Mouse (Mus musculus): ENCODE measurements at regions not wholly inside any gene's neighbourhood (a gene's known extent, or its start where the extent isn't known, plus 50 kb on each side); places are given as distances from the start of the nearest gene placed in this dataset.

- no peak for ATAC-seq (ENCODE audit: insufficient read depth, low read depth)
- no peaks in the 10 kb centered on the region for H3K4me1 ChIP-seq (ENCODE audit: control insufficient read depth, insufficient read depth)
- no peaks in the 10 kb centered on the region for H3K36me3 ChIP-seq (replicated peaks; ENCODE audit: control insufficient read depth, insufficient read depth, low read length)
- H3K27me3 ChIP-seq (ENCODE audit: control insufficient read depth, insufficient read depth, low read length), result no peaks in the 10 kb centered on the region
- H3K27ac ChIP-seq (ENCODE audit: low read depth), result no peak overlapping the region
- H3K9me3 ChIP-seq (replicated peaks; ENCODE audit: control insufficient read depth, low read length), result no peaks in the 10 kb centered on the region
- H3K9ac ChIP-seq (replicated peaks; ENCODE audit: low read depth, low read length), result no peak overlapping the region
- H3K4me2 ChIP-seq (ENCODE audit: low read depth, low read length), result no peak overlapping the region
- no peak for DNase-seq (ENCODE audit: low spot score)
- 78% methylated on average over 4 of the region's 4 CpGs for WGBS
- no peak for TF ChIP-seq CTCF (IDR thresholded peaks at IDR 0.05; ENCODE audit: low read depth)
- no peak overlapping the region for H3K4me3 ChIP-seq (ENCODE audit: low read depth, low read length)
Measured at GRCm38 (mm10) chr9:34143131-34143795, 342.4 kb upstream of the Kirrel3 start.

- H3K4me2 ChIP-seq (ENCODE audit: low read depth, low read length), result no peak overlapping the region
- no peaks in the 10 kb centered on the region for H3K36me3 ChIP-seq (replicated peaks; ENCODE audit: control insufficient read depth, insufficient read depth, low read length)
- no peak for DNase-seq (ENCODE audit: low spot score)
- ATAC-seq (ENCODE audit: insufficient read depth, low read depth), result no peak
- no peaks in the 10 kb centered on the region for H3K4me1 ChIP-seq (ENCODE audit: control insufficient read depth, insufficient read depth)
- no peak overlapping the region for H3K9ac ChIP-seq (replicated peaks; ENCODE audit: low read depth, low read length)
- no peak overlapping the region for H3K27ac ChIP-seq (ENCODE audit: low read depth)
- 59% methylated on average over 11 of the region's 11 CpGs for WGBS
- no peaks in the 10 kb centered on the region for H3K27me3 ChIP-seq (ENCODE audit: control insufficient read depth, insufficient read depth, low read length)
- H3K4me3 ChIP-seq (ENCODE audit: low read depth, low read length), result no peak overlapping the region
- no peak for TF ChIP-seq EP300 (IDR thresholded peaks at IDR 0.05; ENCODE audit: low read depth)
- no peak for TF ChIP-seq CTCF (IDR thresholded peaks at IDR 0.05; ENCODE audit: low read depth)
- H3K9me3 ChIP-seq (replicated peaks; ENCODE audit: control insufficient read depth, low read length), result no peaks in the 10 kb centered on the region
Measured at GRCm38 (mm10) chr9:34155240-34156019, 330.3 kb upstream of the Kirrel3 start.

GRCm38 (mm10) chr9:34156581-34156980 is 329.1 kb upstream of the Kirrel3 start:
- Histone ChIP-seq H3K4me3 (ENCODE audit: low read depth, low read length) (no peak overlapping the region), H3K36me3 (replicated peaks; ENCODE audit: control insufficient read depth, insufficient read depth, low read length) (no peaks in the 10 kb centered on the region), H3K9me3 (replicated peaks; ENCODE audit: control insufficient read depth, low read length) (no peaks in the 10 kb centered on the region), H3K27me3 (ENCODE audit: control insufficient read depth, insufficient read depth, low read length) (no peaks in the 10 kb centered on the region), H3K9ac (replicated peaks; ENCODE audit: low read depth, low read length) (no peak overlapping the region), H3K27ac (ENCODE audit: low read depth) (no peak overlapping the region), H3K4me2 (ENCODE audit: low read depth, low read length) (no peak overlapping the region), H3K4me1 (ENCODE audit: control insufficient read depth, insufficient read depth) (no peaks in the 10 kb centered on the region)
- 39% methylated on average over 3 of the region's 3 CpGs for WGBS
- ATAC-seq (ENCODE audit: insufficient read depth, low read depth) (no peak), DNase-seq (ENCODE audit: low spot score) (no peak)
- TF ChIP-seq EP300 (IDR thresholded peaks at IDR 0.05; ENCODE audit: low read depth) (no peak), CTCF (IDR thresholded peaks at IDR 0.05; ENCODE audit: low read depth) (no peak)

- H3K9me3 ChIP-seq (replicated peaks; ENCODE audit: control insufficient read depth, low read length), result no peaks in the 10 kb centered on the region
Measured at GRCm38 (mm10) chr9:34161119-34161518, 324.6 kb upstream of the Kirrel3 start.

GRCm38 (mm10) chr9:34186314-34186713 is 299.4 kb upstream of the Kirrel3 start:
- no peaks in the 10 kb centered on the region for H3K27me3 ChIP-seq (ENCODE audit: control insufficient read depth, insufficient read depth, low read length)
- ATAC-seq (ENCODE audit: insufficient read depth, low read depth), result no peak
- H3K4me2 ChIP-seq (ENCODE audit: low read depth, low read length), result no peak overlapping the region
- WGBS, result 36% methylated on average over 4 of the region's 4 CpGs
- no peaks in the 10 kb centered on the region for H3K9me3 ChIP-seq (replicated peaks; ENCODE audit: control insufficient read depth, low read length)
- H3K9ac ChIP-seq (replicated peaks; ENCODE audit: low read depth, low read length), result no peak overlapping the region
- H3K36me3 ChIP-seq (replicated peaks; ENCODE audit: control insufficient read depth, insufficient read depth, low read length), result no peaks in the 10 kb centered on the region
- TF ChIP-seq CTCF (IDR thresholded peaks at IDR 0.05; ENCODE audit: low read depth) (no peak), EP300 (IDR thresholded peaks at IDR 0.05; ENCODE audit: low read depth) (no peak)
- no peak for DNase-seq (ENCODE audit: low spot score)
- H3K4me3 ChIP-seq (ENCODE audit: low read depth, low read length), result no peak overlapping the region
- H3K27ac ChIP-seq (ENCODE audit: low read depth), result no peak overlapping the region
- no peaks in the 10 kb centered on the region for H3K4me1 ChIP-seq (ENCODE audit: control insufficient read depth, insufficient read depth)

More at GRCm38 (mm10) chr9:34161119-34161518, 324.6 kb upstream of the Kirrel3 start:
- H3K4me2 ChIP-seq (ENCODE audit: low read depth, low read length), result no peak overlapping the region
- no peaks in the 10 kb centered on the region for H3K27me3 ChIP-seq (ENCODE audit: control insufficient read depth, insufficient read depth, low read length)
- no peaks in the 10 kb centered on the region for H3K4me1 ChIP-seq (ENCODE audit: control insufficient read depth, insufficient read depth)
- no peak for TF ChIP-seq EP300 (IDR thresholded peaks at IDR 0.05; ENCODE audit: low read depth)
- no peak for TF ChIP-seq CTCF (IDR thresholded peaks at IDR 0.05; ENCODE audit: low read depth)
- no peaks in the 10 kb centered on the region for H3K36me3 ChIP-seq (replicated peaks; ENCODE audit: control insufficient read depth, insufficient read depth, low read length)
- DNase-seq (ENCODE audit: low spot score) (no peak), ATAC-seq (ENCODE audit: insufficient read depth, low read depth) (no peak)
- H3K9ac ChIP-seq (replicated peaks; ENCODE audit: low read depth, low read length), result no peak overlapping the region
- 35% methylated on average over 3 of the region's 3 CpGs for WGBS
- no peak overlapping the region for H3K27ac ChIP-seq (ENCODE audit: low read depth)
- no peak overlapping the region for H3K4me3 ChIP-seq (ENCODE audit: low read depth, low read length)

All from heart, postnatal 0 days (tissue).